Mouse (Mus musculus) kidney, postnatal 0 days (tissue): Measurements from ENCODE around the gene B4galt1. TPM values are rescaled to one million over a fixed set of nuclear protein-coding genes. Genes with fewer than 3 reads are reported as not detected.
A peak's percentile ranks its signal among the peaks of the same experiment; 100 is the strongest.

ENCODE experiments used
- ATAC-seq: fragments of 200-750 bp; cut with Nextera tagmentation; replicated peaks from 2 replicates; pipeline ENCODE4 v1.8.0; 2017; ENCODE audit warnings: low read depth, moderate number of reproducible peaks, moderate TSS enrichment, moderate library complexity; ENCODE audit not compliant: low FRiP score
- DNase-seq: peaks from one replicate; pipeline ENCODE4 v3.0.0-alpha.2; 2016; ENCODE audit warnings: low spot score
- H3K27ac ChIP-seq: fragments of 300-500 bp; sonication (generic); 2 replicates; pipeline ENCODE4 v1.5.1; 2014; ENCODE audit warnings: mild to moderate bottlenecking
- H3K27me3 ChIP-seq: fragments of 300-500 bp; sonication (generic); 2 replicates; pipeline ENCODE4 v1.6.1; 2014; ENCODE audit warnings: low read length, mixed read lengths; ENCODE audit not compliant: insufficient read depth
- H3K36me3 ChIP-seq: fragments of 300-500 bp; sonication (generic); 2 replicates; pipeline ENCODE4 v1.6.1; 2014; ENCODE audit warnings: low read length, mixed read lengths; ENCODE audit not compliant: insufficient read depth
- H3K4me1 ChIP-seq: fragments of 300-500 bp; sonication (generic); replicated peaks from 2 replicates; pipeline ENCODE4 v1.6.1; 2014; ENCODE audit warnings: antibody characterized with exemption, low read length, mixed read lengths; ENCODE audit not compliant: insufficient read depth
- H3K4me2 ChIP-seq: fragments of 300-500 bp; sonication (generic); 2 replicates; pipeline ENCODE4 v1.6.1; 2014; ENCODE audit warnings: mild to moderate bottlenecking, low read length, moderate library complexity, mixed read lengths
- H3K4me3 ChIP-seq: fragments of 300-500 bp; sonication (generic); replicated peaks from 2 replicates; pipeline ENCODE4 v1.5.1; 2014; ENCODE audit warnings: low read depth, low read length
- H3K9ac ChIP-seq: fragments of 300-500 bp; sonication (generic); 2 replicates; pipeline ENCODE4 v1.6.1; 2014; ENCODE audit warnings: low read depth, low read length
- H3K9me3 ChIP-seq: fragments of 300-500 bp; sonication (generic); replicated peaks from 2 replicates; pipeline ENCODE4 v1.6.1; 2016; ENCODE audit warnings: low read length, inconsistent platforms, mixed read lengths
- CTCF ChIP-seq: IDR thresholded peaks from 2 replicates; pipeline ENCODE4 v1.5.1; 2016; ENCODE audit warnings: antibody characterized with exemption, low read depth, mild to moderate bottlenecking, moderate library complexity
- WGBS: fragments of 180-500 bp; shearing (Covaris S2); extraction: QIAGEN DNeasy Blood & Tissue Kit; methylation state at CpG from one replicate; pipeline ENCODE4 v1.1.7; 2014; 5-methylcytosine and 5-hydroxymethylcytosine counted together
- microRNA-seq: library from miRNA; unstranded; fragments of <30 nt; microRNA quantifications from one replicate; pipeline ENCODE4, GENCODE M21; 2016
- polyA plus RNA-seq: library from polyadenylated mRNA; unstranded; fragments of >200 nt; fragmentation: Nextera tagmentation; extraction: Ambion mirVana; gene quantifications from 2 replicates; pipeline ENCODE4 v1.2.1, GENCODE M21; 2015

Gene B4galt1
- polyA plus RNA-seq, 1 experiment from 2014 or later: 35.9 TPM

DNA sequence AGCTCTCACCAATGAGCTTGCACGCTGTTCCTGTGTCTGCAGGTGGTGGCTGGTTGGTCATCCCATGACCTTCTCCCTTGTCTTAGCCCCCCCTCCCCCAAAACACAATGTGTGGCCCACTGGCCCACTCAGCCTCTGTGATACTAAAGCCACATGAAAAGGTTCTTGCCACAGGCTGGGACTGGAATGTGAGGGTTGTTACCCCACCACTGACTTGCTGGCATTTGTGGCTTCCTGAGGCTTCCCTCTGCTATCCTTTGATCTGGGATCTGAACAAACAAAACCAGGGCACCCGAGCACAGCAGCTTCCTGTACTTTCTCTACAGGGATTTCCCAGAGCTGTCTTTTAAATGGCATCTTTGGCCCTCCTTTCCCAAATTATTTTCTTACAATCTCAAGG, 76.7 kb downstream of the B4galt1 start:
- DNase-seq (peak; percentile 55), ATAC-seq (no peak)
- TF ChIP-seq CTCF: no peak
- H3K9ac ChIP-seq: no peak overlapping the region
- H3K4me3 ChIP-seq: no peak overlapping the region
- WGBS: 21% methylated on average over 2 of the region's 2 CpGs
- H3K4me1 ChIP-seq: peaks cover 22% of the 10 kb centered on the region; the same call in 1 of the 2 replicates
- peak overlapping the region; percentile 66; the same call in 1 of the 2 replicates for H3K27ac ChIP-seq
- H3K27me3 ChIP-seq: no peaks in the 10 kb centered on the region
- H3K4me2 ChIP-seq: no peak overlapping the region
- H3K9me3 ChIP-seq: no peaks in the 10 kb centered on the region
- no peaks in the 10 kb centered on the region for H3K36me3 ChIP-seq

DNA sequence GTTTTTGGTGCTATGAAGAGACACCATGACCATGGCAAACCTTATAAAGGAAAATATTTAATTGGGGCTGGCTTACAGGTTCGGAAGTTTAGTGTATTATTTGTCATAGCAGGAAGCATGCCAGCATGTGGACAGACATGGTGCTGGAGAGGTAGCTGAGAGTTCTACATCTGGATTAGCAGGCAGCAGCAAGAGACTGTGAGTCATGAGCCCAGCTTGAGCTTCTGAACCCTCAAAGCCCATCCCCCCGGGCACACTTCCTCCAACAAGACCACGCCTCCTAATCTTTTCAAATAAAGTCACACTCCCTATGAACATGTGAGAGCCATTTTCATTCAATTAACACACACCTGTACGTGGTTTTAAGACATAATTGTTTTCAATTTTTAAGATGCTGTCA, 77.4 kb downstream of the B4galt1 start:
- Histone ChIP-seq H3K4me2 (no peak overlapping the region), H3K27me3 (no peaks in the 10 kb centered on the region), H3K4me1 (peaks cover 16% of the 10 kb centered on the region; the same call in 1 of the 2 replicates), H3K4me3 (no peak overlapping the region), H3K9ac (no peak overlapping the region), H3K27ac (no peak overlapping the region), H3K36me3 (no peaks in the 10 kb centered on the region), H3K9me3 (no peaks in the 10 kb centered on the region)
- DNase-seq: no peak
- no peak for ATAC-seq
- no peak for TF ChIP-seq CTCF
- 71% methylated on average over 4 of the region's 4 CpGs for WGBS

GRCm38 (mm10) chr4:40774279-40775259, 79.2 kb downstream of the B4galt1 start:
- H3K27me3 ChIP-seq: no peaks in the 10 kb centered on the region
- WGBS: 17% methylated on average over 12 of the region's 12 CpGs
- peak; percentile 95 for TF ChIP-seq CTCF
- H3K36me3 ChIP-seq: no peaks in the 10 kb centered on the region
- H3K27ac ChIP-seq: peak overlapping the region; percentile 6; the same call in 1 of the 2 replicates
- no peak overlapping the region for H3K9ac ChIP-seq
- H3K4me2 ChIP-seq: peak overlapping the region; percentile 39
- H3K4me1 ChIP-seq: 0 out of 2 replicates have a peak, but pooled peaks cover 11% of the 10 kb centered on the region
- ATAC-seq: peak; percentile 77
- H3K4me3 ChIP-seq: no peak overlapping the region; the same call in 1 of the 2 replicates
- DNase-seq: peak; percentile 91
- no peaks in the 10 kb centered on the region for H3K9me3 ChIP-seq

DNA sequence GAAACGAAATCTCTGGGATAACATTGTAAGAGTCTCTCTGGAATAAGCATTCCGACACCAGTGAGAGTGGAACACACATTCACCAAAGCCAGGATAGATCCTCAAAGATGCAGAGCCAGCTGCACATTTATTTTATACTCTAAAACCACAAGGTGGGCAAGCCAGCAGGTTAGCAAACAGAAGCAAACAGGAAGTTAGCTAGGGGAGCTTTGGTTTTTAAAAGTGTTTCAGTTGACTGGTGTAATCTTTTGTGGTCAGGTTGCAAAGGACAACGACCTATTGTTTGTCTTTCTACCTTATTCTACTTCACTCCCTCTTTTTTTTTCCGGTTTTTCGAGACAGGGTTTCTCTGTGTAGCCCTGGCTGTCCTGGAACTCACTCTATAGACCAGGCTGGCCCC, 93.9 kb downstream of the B4galt1 start:
- Histone ChIP-seq H3K27ac (no peak overlapping the region), H3K9me3 (no peaks in the 10 kb centered on the region), H3K27me3 (no peaks in the 10 kb centered on the region), H3K4me3 (no peak overlapping the region), H3K36me3 (no peaks in the 10 kb centered on the region), H3K4me1 (no peaks in the 10 kb centered on the region), H3K9ac (no peak overlapping the region), H3K4me2 (no peak overlapping the region)
- TF ChIP-seq CTCF: no peak
- DNase-seq: no peak
- no peak for ATAC-seq
- 50% methylated on average over 5 of the region's 5 CpGs for WGBS

GRCm38 (mm10) chr4:40757780-40758420, 95.9 kb downstream of the B4galt1 start, which contains the start of gene Smu1:
Gene Smu1, minus strand, starts transcription at chr4:40757923.
- DNase-seq (peak; percentile 95), ATAC-seq (peak; percentile 99)
- H3K4me1 ChIP-seq: no peaks in the 10 kb centered on the region
- H3K36me3 ChIP-seq: peaks cover 7% of the 10 kb centered on the region
- WGBS: under 1% methylated on average over 40 of the region's 40 CpGs
- H3K9me3 ChIP-seq: no peaks in the 10 kb centered on the region
- peak within 1 kb of the TSS; percentile 78 for H3K4me2 ChIP-seq
- peak within 1 kb of the TSS; percentile 96 for H3K9ac ChIP-seq
- TF ChIP-seq CTCF: no peak
- peak within 1 kb of the TSS; percentile 65 for H3K4me3 ChIP-seq
- peak within 1 kb of the TSS; percentile 54; the same call in 1 of the 2 replicates for H3K27ac ChIP-seq
- no peaks in the 10 kb centered on the region for H3K27me3 ChIP-seq

DNA sequence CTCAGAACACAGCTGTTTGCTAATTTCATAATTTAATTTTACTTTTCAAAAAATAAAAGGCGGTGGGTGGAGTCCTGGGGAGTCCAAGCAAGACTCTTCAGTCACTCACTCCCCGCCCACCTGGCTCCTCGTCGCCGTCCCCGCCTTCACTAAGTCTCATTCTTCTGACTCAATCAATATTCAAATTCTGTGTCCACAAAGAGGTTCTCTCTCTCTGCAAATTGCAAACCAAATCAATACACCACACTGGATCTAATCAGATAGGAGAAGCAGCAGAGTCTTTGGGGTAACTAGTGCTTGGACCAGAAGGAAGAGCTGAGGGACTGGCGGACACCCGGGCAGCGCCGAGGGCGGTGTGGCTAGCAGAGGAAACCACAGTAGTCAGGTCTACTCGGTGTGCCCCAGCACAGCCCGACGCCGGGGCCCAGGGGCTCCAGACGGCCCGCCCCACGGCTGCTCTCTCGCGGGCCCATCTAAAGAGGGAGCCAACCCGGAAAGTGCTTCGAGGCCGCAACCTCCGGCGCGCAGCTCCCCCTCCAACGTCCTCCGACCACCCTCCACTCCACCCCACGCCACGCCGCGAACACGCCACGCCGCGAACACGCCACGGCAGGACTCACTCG, 96.5 kb downstream of the B4galt1 start:
- Histone ChIP-seq H3K4me1 (no peaks in the 10 kb centered on the region), H3K4me2 (peak overlapping the region; percentile 78), H3K27ac (peak overlapping the region; percentile 54; the same call in 1 of the 2 replicates), H3K36me3 (peaks cover 13% of the 10 kb centered on the region), H3K9me3 (no peaks in the 10 kb centered on the region), H3K9ac (peak overlapping the region; percentile 96), H3K4me3 (peak overlapping the region; percentile 65), H3K27me3 (no peaks in the 10 kb centered on the region)
- ATAC-seq: peak; percentile 74
- 0% methylated on average over 27 of the region's 39 CpGs for WGBS
- no peak for DNase-seq
- TF ChIP-seq CTCF: no peak

Small RNA genes lying within 50 kb of the gene (microRNA-seq; reads per million reads assigned to microRNA genes)
- gene Gm24112 (not detected), gene Gm25931 (not detected), gene Mir5123 (not detected)

Other genes with a start within 250 kb of the B4galt1 start
- gene Aptx, start 150.8 kb downstream of the B4galt1 start, polyA plus RNA-seq: 25.7 and 26.2 TPM in 2 replicates
- gene Dnaja1, start 131.9 kb downstream of the B4galt1 start, polyA plus RNA-seq: 417 and 435 TPM in 2 replicates
- 122 and 126 TPM in 2 replicates for gene Smu1, start 96.1 kb downstream of the B4galt1 start, polyA plus RNA-seq
- gene Spink4, start 66.0 kb upstream of the B4galt1 start, polyA plus RNA-seq: 0.41 and 1.0 TPM in 2 replicates
- gene Bag1, start 94.3 kb upstream of the B4galt1 start, polyA plus RNA-seq: 284 and 295 TPM in 2 replicates
- 160 and 164 TPM in 2 replicates for gene Chmp5, start 94.4 kb upstream of the B4galt1 start, polyA plus RNA-seq
- 55.1 and 56.5 TPM in 2 replicates for gene Nfx1, start 116.9 kb upstream of the B4galt1 start, polyA plus RNA-seq
- gene Aqp7, start 194.1 kb upstream of the B4galt1 start, polyA plus RNA-seq: 3.0 and 4.4 TPM in 2 replicates
- 87.4 and 102 TPM in 2 replicates for gene Aqp3, start 244.2 kb upstream of the B4galt1 start, polyA plus RNA-seq